Mouse (Mus musculus) layer of hippocampus, adult 9-11 months (tissue): ENCODE measurements around the gene Vars.
"Not testable (repeated sequence)": the region's sequence is repeated elsewhere in the genome, so short reads cannot be mapped to it uniquely, and the experiment has no call there.

Experiments
- DNase-seq: peaks from one replicate; pipeline ENCODE4 v3.0.0; 2022

Vars gene

GRCm38 (mm10) chr17:34972069-34972749, 28.6 kb upstream of the Vars start, which contains the start of the genes Hspa1a and Hspa1l:
Gene Hspa1a, minus strand, starts transcription at chr17:34972156.
Gene Hspa1l, plus strand, starts transcription at chr17:34972703.
- DNase-seq = peak; percentile 83

- no peak for DNase-seq
These were observed 24.9 kb upstream of the Vars start for GRCm38 (mm10) chr17:34975581-34976492.

DNA sequence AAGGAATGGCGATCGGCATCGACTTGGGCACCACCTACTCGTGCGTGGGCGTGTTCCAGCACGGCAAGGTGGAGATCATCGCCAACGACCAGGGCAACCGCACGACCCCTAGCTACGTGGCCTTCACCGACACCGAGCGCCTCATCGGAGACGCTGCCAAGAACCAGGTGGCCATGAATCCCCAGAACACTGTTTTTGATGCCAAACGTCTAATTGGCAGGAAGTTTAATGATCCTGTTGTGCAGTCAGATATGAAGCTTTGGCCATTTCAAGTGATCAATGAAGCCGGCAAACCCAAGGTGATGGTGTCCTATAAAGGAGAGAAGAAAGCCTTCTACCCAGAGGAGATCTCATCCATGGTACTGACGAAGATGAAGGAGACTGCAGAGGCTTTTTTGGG, 23.8 kb upstream of the Vars start:
- no peak for DNase-seq

DNA sequence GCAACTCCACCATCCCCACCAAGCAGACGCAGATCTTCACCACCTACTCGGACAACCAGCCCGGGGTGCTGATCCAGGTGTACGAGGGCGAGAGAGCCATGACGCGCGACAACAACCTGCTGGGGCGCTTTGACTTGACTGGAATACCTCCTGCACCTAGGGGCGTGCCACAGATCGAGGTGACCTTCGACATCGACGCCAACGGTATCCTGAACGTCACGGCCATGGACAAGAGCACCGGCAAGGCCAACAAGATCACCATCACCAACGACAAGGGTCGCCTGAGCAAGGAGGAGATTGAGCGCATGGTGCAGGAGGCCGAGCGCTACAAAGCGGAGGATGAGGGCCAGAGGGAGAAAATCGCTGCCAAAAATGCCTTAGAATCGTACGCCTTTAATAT, 22.5 kb upstream of the Vars start:
- no peak for DNase-seq

GRCm38 (mm10) chr17:34979631-34980030, 21.2 kb upstream of the Vars start:
- no peak for DNase-seq

- DNase-seq = peak; percentile 48
These were observed 20.1 kb upstream of the Vars start for GRCm38 (mm10) chr17:34980655-34981054.

DNA sequence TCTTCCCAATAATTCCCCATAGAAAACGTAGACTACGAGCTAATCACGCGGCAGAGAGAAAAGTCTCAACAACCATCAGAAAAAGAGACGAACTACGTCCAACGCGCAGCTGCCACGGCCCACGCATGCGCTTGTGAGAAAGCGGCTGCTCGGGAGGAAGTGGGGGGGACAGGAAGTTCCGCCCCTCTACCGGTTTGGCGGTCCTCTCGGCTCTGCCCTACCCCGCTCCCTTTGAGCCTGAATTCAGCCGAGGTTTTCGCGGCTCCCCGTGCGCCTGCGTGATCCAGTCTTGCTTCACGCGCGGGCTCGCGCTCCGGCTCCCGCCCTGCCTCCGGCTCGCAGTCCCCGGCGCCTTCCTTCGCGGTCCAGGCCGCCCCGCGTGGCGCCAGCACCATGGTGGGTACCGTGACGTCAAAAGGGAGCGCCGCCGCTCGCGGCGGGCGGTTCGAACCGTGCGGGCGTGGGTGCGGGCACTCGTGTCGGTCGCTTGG, 19.1 kb upstream of the Vars start, which contains the start of gene Lsm2:
Lsm2 (plus strand) TSS at position 173 of the 491 bp plus-strand sequence.
- DNase-seq = peak; percentile 93

DNA sequence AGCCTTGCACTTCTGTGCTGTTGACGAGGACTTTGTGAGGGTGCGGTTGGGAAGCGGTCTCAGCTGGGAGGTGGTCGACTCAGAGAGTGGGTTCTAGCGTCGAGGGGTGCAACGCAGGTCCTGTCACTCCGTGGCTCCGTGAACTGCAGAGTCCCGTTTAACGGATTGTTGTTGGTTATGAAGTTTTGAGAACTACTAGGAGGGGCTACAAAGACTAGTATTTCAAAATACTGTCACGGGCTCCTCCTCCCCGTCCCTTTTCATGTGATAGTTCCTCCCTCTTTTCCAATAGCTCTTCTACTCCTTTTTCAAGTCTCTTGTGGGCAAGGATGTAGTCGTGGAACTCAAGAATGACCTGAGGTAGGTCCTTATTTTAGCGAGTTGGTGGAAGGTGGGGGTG, 18.5 kb upstream of the Vars start:
- DNase-seq = no peak

DNA sequence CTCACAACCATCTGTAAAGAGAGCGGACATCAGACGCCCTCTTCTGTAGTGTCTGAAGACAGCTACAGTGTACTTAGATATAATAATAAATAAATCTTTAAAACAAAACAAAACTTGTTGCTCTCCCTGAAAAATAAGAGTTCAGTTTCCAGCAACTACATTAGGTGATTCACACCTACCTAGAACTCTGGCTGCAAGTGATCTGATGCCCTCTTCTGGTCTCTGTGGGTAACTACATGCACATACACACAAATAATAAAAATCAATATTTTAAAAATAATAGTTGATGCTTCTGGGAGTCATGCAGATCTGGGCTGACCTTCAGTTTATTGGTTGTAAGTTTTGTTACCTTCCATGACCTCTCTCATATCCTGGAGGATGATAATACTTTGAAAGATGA, 16.6 kb upstream of the Vars start:
- no peak for DNase-seq

DNA sequence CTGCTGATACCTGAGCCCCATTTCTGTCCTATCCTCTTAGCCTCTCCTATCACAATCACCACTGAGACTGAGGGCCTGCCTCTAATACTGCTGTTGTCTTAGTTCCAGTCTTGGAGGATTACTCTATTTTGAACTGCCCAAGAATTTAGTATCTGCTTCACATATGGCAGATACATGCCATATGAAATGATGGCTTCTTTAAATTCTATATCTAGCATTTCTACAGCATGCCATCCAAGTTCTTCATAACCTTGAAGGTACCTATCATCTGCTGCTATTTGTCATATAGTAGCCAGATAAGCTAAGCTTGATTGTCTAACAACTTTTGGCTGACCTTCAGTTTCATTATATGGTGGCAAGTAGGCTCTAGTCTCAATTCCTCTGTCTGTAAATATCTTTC, 6.0 kb upstream of the Vars start:
- DNase-seq = no peak

- DNase-seq = not testable (repeated sequence)
These were observed 5.6 kb upstream of the Vars start for GRCm38 (mm10) chr17:34995192-34995591.

DNA sequence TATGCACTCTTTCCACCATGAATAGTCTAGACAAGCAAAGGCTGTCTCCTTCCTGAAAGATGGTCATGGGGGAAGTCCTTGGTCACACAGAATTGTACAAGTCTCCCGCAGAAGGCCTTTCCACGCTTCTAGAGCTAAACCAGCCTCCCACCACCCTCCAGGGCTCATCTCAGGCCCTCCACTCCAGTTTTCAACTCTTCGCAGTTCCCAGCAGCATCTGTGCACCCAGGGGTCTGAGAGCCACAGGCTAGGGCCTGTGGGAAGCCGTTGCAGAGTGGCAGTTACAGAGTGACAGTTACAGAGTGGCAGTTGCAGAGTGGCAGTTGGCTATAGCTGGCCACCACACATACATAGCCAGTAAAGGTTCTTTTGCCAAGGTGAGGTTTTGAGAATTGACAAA, 4.9 kb upstream of the Vars start:
- not testable (repeated sequence) for DNase-seq

DNA sequence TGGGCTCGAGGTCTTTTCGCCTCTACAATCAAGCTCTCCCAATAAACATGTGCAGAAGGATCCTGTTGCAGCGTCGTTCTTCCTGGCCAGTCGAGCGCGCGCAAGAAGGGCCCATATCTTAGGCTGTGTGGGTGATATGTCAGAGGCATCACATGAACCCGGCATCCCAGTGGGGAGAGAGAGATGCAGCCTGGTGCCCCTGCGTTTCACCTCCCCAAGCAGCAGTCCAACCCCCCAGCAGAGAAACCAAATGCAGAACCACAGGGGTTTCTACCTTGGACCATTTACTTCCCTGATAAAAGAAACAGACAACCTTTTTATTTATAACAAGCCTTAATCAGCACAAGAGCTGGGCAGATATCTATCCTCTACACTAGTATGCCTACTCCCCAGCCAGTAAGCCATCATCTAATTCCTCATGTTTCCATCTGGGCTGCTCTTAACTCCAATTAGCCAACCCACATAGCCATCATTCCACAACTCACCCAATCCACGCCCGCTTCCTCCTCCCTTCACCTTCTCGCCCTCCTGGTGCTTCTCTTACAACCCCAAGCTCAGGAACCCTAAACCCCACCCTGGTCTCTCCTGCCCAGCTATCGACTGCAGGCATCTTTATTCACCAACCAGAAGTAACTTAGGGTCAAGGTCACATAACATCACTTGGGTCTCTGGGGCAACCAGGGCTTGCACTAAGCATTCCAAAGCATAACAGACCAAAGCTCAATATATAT, 4.2 kb upstream of the Vars start:
- DNase-seq = no peak

DNA sequence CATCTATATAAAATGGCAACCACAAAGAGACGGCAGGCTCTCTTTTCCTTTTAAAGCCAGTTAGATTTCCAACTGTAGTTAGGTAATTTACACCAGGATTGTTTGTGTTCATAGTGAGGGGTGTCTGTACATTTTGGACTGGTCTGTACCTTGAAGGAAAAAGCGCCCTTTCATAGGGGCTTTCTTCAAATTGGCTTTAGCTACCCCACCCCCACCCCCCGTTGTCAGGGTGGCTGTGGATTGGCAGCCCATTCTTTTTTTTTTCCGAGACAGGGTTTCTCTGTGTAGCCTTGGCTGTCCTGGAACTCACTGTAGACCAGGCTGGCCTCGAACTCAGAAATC, 3.7 kb upstream of the Vars start:
- no peak for DNase-seq

GRCm38 (mm10) chr17:34998526-34999430, 2.0 kb upstream of the Vars start:
- no peak for DNase-seq

GRCm38 (mm10) chr17:34999871-35000716, 693 bp upstream of the Vars start:
- DNase-seq = not testable (repeated sequence)

DNA sequence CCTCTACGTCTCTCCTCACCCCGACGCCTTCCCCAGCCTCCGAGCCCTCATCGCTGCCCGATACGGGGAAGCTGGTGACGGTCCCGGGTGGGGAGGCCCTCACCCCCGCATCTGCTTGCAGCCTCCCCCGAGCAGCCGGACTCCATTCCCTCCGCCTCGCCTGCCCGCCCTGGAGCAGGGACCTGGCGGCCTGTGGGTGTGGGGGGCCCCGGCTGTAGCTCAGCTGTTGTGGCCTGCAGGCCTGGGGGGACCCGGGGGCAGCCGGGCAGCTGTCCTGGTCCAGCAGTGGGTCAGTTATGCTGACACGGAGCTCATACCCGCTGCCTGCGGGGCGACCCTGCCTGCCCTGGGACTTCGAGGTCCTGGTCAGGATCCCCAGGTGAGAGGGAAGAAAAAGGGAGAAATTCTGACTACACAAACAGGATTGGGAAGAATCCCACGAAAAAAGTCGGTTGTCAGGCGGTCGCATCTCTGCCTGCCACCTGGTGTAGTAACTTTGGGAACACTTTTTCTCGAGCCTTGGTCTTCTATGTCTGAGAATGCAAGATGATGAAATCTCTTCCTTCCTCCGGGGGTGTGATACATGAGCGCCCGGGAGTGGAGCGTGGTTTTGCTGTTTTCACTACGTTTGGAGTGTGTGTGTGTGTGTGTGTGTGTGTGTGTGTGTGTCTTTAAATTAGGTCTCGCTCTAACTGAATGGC, 815 bp downstream of the Vars start:
- DNase-seq = no peak

GRCm38 (mm10) chr17:35002153-35002865, 1.5 kb downstream of the Vars start:
- DNase-seq = no peak

DNA sequence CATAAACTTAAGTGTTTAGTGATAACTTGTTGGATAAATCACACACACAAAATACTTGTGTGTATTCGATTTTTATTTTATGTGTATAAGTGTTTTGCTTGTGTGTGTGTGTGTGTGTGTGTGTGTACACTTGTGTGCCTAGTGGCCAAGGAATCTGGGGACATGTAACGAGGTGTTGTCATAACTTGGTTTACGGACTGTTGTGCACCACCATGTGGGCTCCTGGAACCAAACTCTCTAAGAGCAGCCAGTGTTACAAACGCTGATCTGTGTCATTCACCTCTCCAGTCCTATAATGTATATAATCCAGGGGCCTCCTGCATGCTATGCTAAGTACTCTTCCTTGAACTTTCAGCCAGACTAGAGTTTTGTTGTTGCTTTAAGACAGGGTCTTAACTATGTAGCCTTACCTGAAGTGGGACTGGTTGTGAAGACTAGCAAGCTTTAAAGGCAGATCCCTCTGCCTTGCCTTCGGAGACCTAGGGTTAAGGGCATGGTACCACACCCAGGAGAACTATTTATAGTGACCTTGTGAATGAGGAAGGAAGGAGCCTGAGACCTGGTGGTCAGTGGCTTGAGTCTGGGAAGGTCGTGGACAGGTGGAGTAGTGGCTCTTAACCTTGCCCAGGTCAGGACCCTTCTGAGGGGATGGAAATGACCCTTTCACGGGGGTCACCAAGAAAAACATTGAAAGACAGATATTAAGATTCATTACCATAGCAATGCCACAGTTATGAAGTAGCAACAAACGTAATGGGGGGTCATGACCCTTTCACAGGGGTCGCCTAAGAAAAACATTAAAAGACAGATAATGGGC, 2.4 kb downstream of the Vars start:
- no peak for DNase-seq
